ENCODE assay signal across 8 mouse cellular contexts in genomic region chr8:60889843-60890519, GRCm38 (mm10). TPM values are rescaled to one million over a fixed set of nuclear protein-coding genes. Genes with fewer than 3 reads are reported as not detected.
DNase-seq lines count a peak whose midpoint lies in the region; ATAC-seq and TF ChIP-seq lines count a peak whose summit lies in the region.

Gene Hpf1, plus strand, starts transcription at chr8:60890418.

- peak within 1 kb of the TSS; percentile 77 for H3K4me2 ChIP-seq in lung, postnatal 0 days (replicated peaks; ENCODE audit: low read depth, low read length)

- peak within 1 kb of the TSS; percentile 93 for H3K27ac ChIP-seq in hindbrain, embryonic 10.5 days
- no peak within 1 kb of the TSS for H3K27ac ChIP-seq in lung, postnatal 0 days (ENCODE audit: low read length)

- peak within 1 kb of the TSS; percentile 60 for H3K9ac ChIP-seq in lung, postnatal 0 days (replicated peaks; ENCODE audit: low read depth)

- H3K36me3 ChIP-seq in hindbrain, embryonic 10.5 days = peaks cover 23% of the 10 kb centered on the region
- H3K36me3 ChIP-seq in lung, postnatal 0 days (ENCODE audit: insufficient read depth, low read length) = no peaks in the 10 kb centered on the region

- no peak for TF ChIP-seq CTCF in lung, postnatal 0 days (IDR thresholded peaks at IDR 0.05)

- WGBS in hindbrain, embryonic 10.5 days = 6% methylated on average over 42 of the region's 43 CpGs
- 5% methylated on average over 43 of the region's 43 CpGs for WGBS in lung, postnatal 0 days

- H3K4me3 ChIP-seq in hindbrain, embryonic 10.5 days = peak within 1 kb of the TSS; percentile 78
- H3K4me3 ChIP-seq in lung, postnatal 0 days (ENCODE audit: low read depth, low read length) = peak within 1 kb of the TSS; percentile 80

- H3K9me3 ChIP-seq in hindbrain, embryonic 10.5 days = no peaks in the 10 kb centered on the region
- no peaks in the 10 kb centered on the region for H3K9me3 ChIP-seq in lung, postnatal 0 days (ENCODE audit: low read length)

- peak; percentile 98 for DNase-seq in MN1 (ENCODE audit: low spot score)
- peak; percentile 93 for DNase-seq in cerebellum, adult 9-10 months
- DNase-seq in hindbrain, embryonic 10.5 days (ENCODE audit: low spot score) = peak; percentile 98
- DNase-seq in layer of hippocampus, adult 9-11 months = peak; percentile 95
- peak; percentile 98 for DNase-seq in lung, postnatal 0 days (ENCODE audit: low spot score)
- peak; percentile 80 for DNase-seq in ovary, postnatal 14 days (ENCODE audit: low spot score)
- peak; percentile 96 for DNase-seq in thymus, postnatal 14 days

- peaks cover 17% of the 10 kb centered on the region for H3K4me1 ChIP-seq in hindbrain, embryonic 10.5 days (replicated peaks)
- H3K4me1 ChIP-seq in lung, postnatal 0 days (ENCODE audit: insufficient read depth, low read depth, low read length) = peaks cover 5% of the 10 kb centered on the region; the same call in 1 of the 2 replicates

- H3K27me3 ChIP-seq in hindbrain, embryonic 10.5 days (ENCODE audit: insufficient read depth, poor library complexity, severe bottlenecking) = no peaks in the 10 kb centered on the region
- no peaks in the 10 kb centered on the region for H3K27me3 ChIP-seq in lung, postnatal 0 days (replicated peaks; ENCODE audit: insufficient read depth, low read length)

- peak; percentile 98 for ATAC-seq in frontal cortex, adult (ENCODE audit: low TSS enrichment)
- peak; percentile 99 for ATAC-seq in lung, postnatal 0 days

- no peak for TF ChIP-seq EP300 in lung, postnatal 0 days (IDR thresholded peaks at IDR 0.05)

RNA-seq across cellular contexts. Expression of gene Hpf1, which starts in this region (rescaled TPM):
- polyA plus RNA-seq in hindbrain, embryonic 10.5 days (2016; fragmentation: Nextera tagmentation; extraction: Ambion mirVana) = 97.1 and 124 TPM in 2 replicates
- 38.1 and 39.5 TPM in 2 replicates for polyA plus RNA-seq in lung, postnatal 0 days (2015; fragmentation: Nextera tagmentation; extraction: Ambion mirVana)
